ENCODE assay signal across 20 mouse cellular contexts in the genomic region with DNA sequence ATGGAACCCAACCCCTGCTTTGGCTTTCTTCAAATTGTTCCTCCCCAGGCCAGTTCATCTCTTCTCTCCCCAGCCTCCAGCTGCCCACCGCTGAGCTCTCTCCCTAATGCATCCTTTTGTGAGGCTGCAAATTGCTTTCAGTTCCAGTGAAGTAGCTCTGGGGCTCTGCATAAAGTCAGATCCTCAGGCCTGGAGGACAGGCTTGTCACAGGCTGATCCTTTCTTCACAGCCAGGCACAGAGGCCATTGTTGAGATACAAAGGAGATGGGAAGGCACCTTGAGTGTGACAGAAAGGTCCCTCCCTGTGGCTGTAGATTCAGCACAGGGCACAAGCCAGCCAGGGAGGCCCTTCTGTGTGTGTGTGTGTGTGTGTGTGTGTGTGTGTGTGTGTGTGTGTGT.
DNase-seq lines count a peak whose midpoint lies in the region; ATAC-seq and TF ChIP-seq lines count a peak whose summit lies in the region.
"Had no signal": no experiment of that assay in that cellular context is flagged by ENCODE, and none has a peak within 500 bp of the region (broad histone marks: within the 10 kb centered on the region; RNA-seq: fewer than 3 reads in every experiment).

No protein-coding gene starts in this region.

- TF ChIP-seq POLR2A in brain, embryonic 14.5 days (IDR thresholded peaks at IDR 0.05; ENCODE audit: borderline replicate concordance, extremely low read depth, insufficient read depth, insufficient read length, poor library complexity, severe bottlenecking), result no peak

- H3K9ac ChIP-seq in forebrain, embryonic 13.5 days, result peak overlapping the region; percentile 17; the same call in 1 of the 2 replicates
- H3K9ac ChIP-seq in hindbrain, embryonic 14.5 days, result no peak overlapping the region
- no peak overlapping the region for H3K9ac ChIP-seq in midbrain, embryonic 14.5 days (replicated peaks; ENCODE audit: low read length)
- H3K9ac ChIP-seq: intestine, embryonic 15.5 days; limb, embryonic 12.5 days; liver, embryonic 13.5 days; lung, embryonic 14.5 days had no signal

- intact Hi-C loops in heart, postnatal 10 days (cut with DNase I), result no loop called here

- TF ChIP-seq CTCF in brain, embryonic 14.5 days (IDR thresholded peaks at IDR 0.05; ENCODE audit: borderline replicate concordance, extremely low read depth, insufficient read depth, insufficient read length), result no peak

- peak; percentile 70 for DNase-seq in brain, embryonic 14.5 days (ENCODE audit: low read depth)
- DNase-seq in hindbrain, embryonic 14.5 days (ENCODE audit: low spot score), result no peak
- peak; percentile 55 for DNase-seq in midbrain, embryonic 14.5 days
- DNase-seq in kidney, postnatal 10 days, result no peak
- DNase-seq in heart, postnatal 10 days, result no peak
- DNase-seq in embryo, embryonic 10.5 days (ENCODE audit: low spot score), result no peak
- DNase-seq: adrenal gland, adult 8-10 months; cerebellum, postnatal 14 days; embryo, embryonic 11 days; gastrocnemius, postnatal 10 days; heart, adult 18-20 months; heart, postnatal 4 days; kidney, adult 9 months; liver, embryonic 13.5 days; lung, embryonic 14.5 days; lung, postnatal 36 days; thymus, postnatal 25 days had no signal

- H3K27ac ChIP-seq in forebrain, embryonic 13.5 days, result peak overlapping the region; percentile 65
- peak overlapping the region; percentile 33; the same call in 1 of the 2 replicates for H3K27ac ChIP-seq in hindbrain, embryonic 14.5 days
- H3K27ac ChIP-seq in midbrain, embryonic 14.5 days (replicated peaks; ENCODE audit: low read depth, low read length), result peak overlapping the region; percentile 78
- H3K27ac ChIP-seq: intestine, embryonic 15.5 days; limb, embryonic 12.5 days; liver, embryonic 13.5 days had no signal

- WGBS in forebrain, embryonic 13.5 days, result 0% methylated on average over 1 of the region's 1 CpGs
- WGBS in hindbrain, embryonic 14.5 days, result 6% methylated on average over 1 of the region's 1 CpGs
- WGBS in midbrain, embryonic 14.5 days, result 5% methylated on average over 1 of the region's 1 CpGs

- no peaks in the 10 kb centered on the region for H3K36me3 ChIP-seq in forebrain, embryonic 13.5 days (ENCODE audit: poor library complexity, severe bottlenecking)
- no peaks in the 10 kb centered on the region for H3K36me3 ChIP-seq in hindbrain, embryonic 14.5 days (replicated peaks; ENCODE audit: control insufficient read depth, insufficient read depth)
- no peaks in the 10 kb centered on the region for H3K36me3 ChIP-seq in midbrain, embryonic 14.5 days (ENCODE audit: control insufficient read depth, insufficient read depth, low read length)
- H3K36me3 ChIP-seq: intestine, embryonic 15.5 days; limb, embryonic 12.5 days; liver, embryonic 13.5 days had no signal

- H3K27me3 ChIP-seq in forebrain, embryonic 13.5 days, result no peaks in the 10 kb centered on the region
- H3K27me3 ChIP-seq in hindbrain, embryonic 14.5 days (ENCODE audit: control insufficient read depth, insufficient read depth, low read length), result no peaks in the 10 kb centered on the region
- H3K27me3 ChIP-seq in midbrain, embryonic 14.5 days (ENCODE audit: control insufficient read depth, insufficient read depth, low read length), result peaks cover 5% of the 10 kb centered on the region; the same call in 1 of the 2 replicates
- H3K27me3 ChIP-seq: intestine, embryonic 15.5 days; limb, embryonic 12.5 days; liver, embryonic 13.5 days had no signal

- H3K4me1 ChIP-seq in forebrain, embryonic 13.5 days, result peaks cover 31% of the 10 kb centered on the region
- H3K4me1 ChIP-seq in hindbrain, embryonic 14.5 days (replicated peaks; ENCODE audit: control insufficient read depth, insufficient read depth, low read length), result peaks cover 6% of the 10 kb centered on the region
- H3K4me1 ChIP-seq in midbrain, embryonic 14.5 days (ENCODE audit: control insufficient read depth, insufficient read depth, low read length), result peaks cover 17% of the 10 kb centered on the region; the same call in 1 of the 2 replicates
- H3K4me1 ChIP-seq: intestine, embryonic 15.5 days; limb, embryonic 12.5 days; liver, embryonic 13.5 days had no signal

- no peak overlapping the region for H3K4me2 ChIP-seq in forebrain, embryonic 13.5 days
- H3K4me2 ChIP-seq in hindbrain, embryonic 14.5 days (replicated peaks), result no peak overlapping the region
- H3K4me2 ChIP-seq in midbrain, embryonic 14.5 days (ENCODE audit: low read length), result no peak overlapping the region
- H3K4me2 ChIP-seq: intestine, embryonic 15.5 days; limb, embryonic 12.5 days; liver, embryonic 13.5 days; lung, embryonic 14.5 days had no signal

- no peaks in the 10 kb centered on the region for H3K9me3 ChIP-seq in forebrain, embryonic 13.5 days (replicated peaks)
- no peaks in the 10 kb centered on the region for H3K9me3 ChIP-seq in hindbrain, embryonic 14.5 days (ENCODE audit: control insufficient read depth, low read length)
- H3K9me3 ChIP-seq in midbrain, embryonic 14.5 days (ENCODE audit: control insufficient read depth, low read length), result no peaks in the 10 kb centered on the region
- H3K9me3 ChIP-seq: intestine, embryonic 15.5 days; limb, embryonic 12.5 days; liver, embryonic 13.5 days had no signal

- H3K4me3 ChIP-seq in forebrain, embryonic 13.5 days, result no peak overlapping the region
- H3K4me3 ChIP-seq in hindbrain, embryonic 14.5 days (replicated peaks; ENCODE audit: low read length), result no peak overlapping the region
- no peak overlapping the region for H3K4me3 ChIP-seq in midbrain, embryonic 14.5 days (replicated peaks; ENCODE audit: low read depth, low read length)
- H3K4me3 ChIP-seq: intestine, embryonic 15.5 days; limb, embryonic 12.5 days; liver, embryonic 13.5 days had no signal

- ATAC-seq in forebrain, embryonic 13.5 days, result no peak
- ATAC-seq in hindbrain, embryonic 14.5 days (ENCODE audit: low FRiP score), result no peak
- ATAC-seq in midbrain, embryonic 14.5 days (ENCODE audit: low FRiP score, low TSS enrichment), result no peak
- ATAC-seq: intestine, embryonic 15.5 days had no signal

Comparison
In these comparisons a context has a peak if more than half of its experiments do, and no peak if none do; other contexts are left out.
1. DNase-seq: peak in brain, embryonic 14.5 days (single experiment) and midbrain, embryonic 14.5 days (single experiment); none in hindbrain, embryonic 14.5 days (single experiment), kidney, postnatal 10 days (single experiment), heart, postnatal 10 days (0 of 2) and embryo, embryonic 10.5 days (single experiment).
2. Peak in every context shown above with its lines, with median percentiles within 50 percentile points of each other: H3K27ac ChIP-seq.